Mouse (Mus musculus): ENCODE measurements around the gene Pdlim7. TPM values are rescaled to one million over a fixed set of nuclear protein-coding genes. Genes with fewer than 3 reads are reported as not detected.

The Pdlim7 gene
- polyA plus RNA-seq, 1 experiment from 2014 or later = 427 TPM

GRCm38 (mm10) chr13:55502405-55502804 lies 11.1 kb downstream of the Pdlim7 start:
- no peak overlapping the region for H3K4me2 ChIP-seq

GRCm38 (mm10) chr13:55500575-55500974 lies 12.9 kb downstream of the Pdlim7 start:
- Histone ChIP-seq H3K4me2 (no peak overlapping the region), H3K36me3 (peaks cover 89% of the 10 kb centered on the region), H3K4me1 (replicated peaks) (peaks cover 28% of the 10 kb centered on the region), H3K27ac (ENCODE audit: poor library complexity, severe bottlenecking) (no peak overlapping the region), H3K9me3 (replicated peaks) (no peaks in the 10 kb centered on the region), H3K27me3 (replicated peaks) (peaks cover 30% of the 10 kb centered on the region), H3K9ac (no peak overlapping the region), H3K4me3 (no peak overlapping the region)
- WGBS = 73% methylated on average over 10 of the region's 10 CpGs
- ATAC-seq (ENCODE audit: insufficient number of reproducible peaks, low FRiP score) = no peak

More at GRCm38 (mm10) chr13:55502405-55502804, 11.1 kb downstream of the Pdlim7 start:
- H3K36me3 ChIP-seq = peaks cover 98% of the 10 kb centered on the region
- no peaks in the 10 kb centered on the region for H3K9me3 ChIP-seq (replicated peaks)
- H3K27me3 ChIP-seq (replicated peaks) = peaks cover 24% of the 10 kb centered on the region
- H3K27ac ChIP-seq (ENCODE audit: poor library complexity, severe bottlenecking) = no peak overlapping the region
- H3K4me1 ChIP-seq (replicated peaks) = peaks cover 13% of the 10 kb centered on the region; the same call in 1 of the 2 replicates
- no peak overlapping the region for H3K4me3 ChIP-seq
- ATAC-seq (ENCODE audit: insufficient number of reproducible peaks, low FRiP score) = no peak
- no peak overlapping the region for H3K9ac ChIP-seq
- WGBS = 87% methylated on average over 8 of the region's 8 CpGs

- WGBS = 75% methylated on average over 11 of the region's 11 CpGs
- no peak overlapping the region for H3K9ac ChIP-seq
These were observed 14.6 kb downstream of the Pdlim7 start for GRCm38 (mm10) chr13:55498906-55499305.

GRCm38 (mm10) chr13:55496661-55497060 lies 16.8 kb downstream of the Pdlim7 start:
- Histone ChIP-seq H3K9me3 (replicated peaks) (no peaks in the 10 kb centered on the region), H3K9ac (no peak overlapping the region), H3K4me1 (replicated peaks) (peaks cover 39% of the 10 kb centered on the region), H3K4me3 (no peak overlapping the region), H3K27ac (ENCODE audit: poor library complexity, severe bottlenecking) (no peak overlapping the region), H3K4me2 (no peak overlapping the region), H3K27me3 (replicated peaks) (peaks cover 59% of the 10 kb centered on the region), H3K36me3 (peaks cover 50% of the 10 kb centered on the region)
- ATAC-seq (ENCODE audit: insufficient number of reproducible peaks, low FRiP score) = no peak
- WGBS = 71% methylated on average over 6 of the region's 6 CpGs

More at GRCm38 (mm10) chr13:55498906-55499305, 14.6 kb downstream of the Pdlim7 start:
- Histone ChIP-seq H3K36me3 (peaks cover 72% of the 10 kb centered on the region), H3K27ac (ENCODE audit: poor library complexity, severe bottlenecking) (no peak overlapping the region), H3K4me3 (no peak overlapping the region), H3K9me3 (replicated peaks) (no peaks in the 10 kb centered on the region), H3K4me2 (no peak overlapping the region), H3K4me1 (replicated peaks) (peaks cover 39% of the 10 kb centered on the region), H3K27me3 (replicated peaks) (peaks cover 37% of the 10 kb centered on the region)
- no peak for ATAC-seq (ENCODE audit: insufficient number of reproducible peaks, low FRiP score)

- Histone ChIP-seq H3K4me1 (replicated peaks) (peaks cover 39% of the 10 kb centered on the region), H3K4me2 (peak overlapping the region; percentile 12; the same call in 1 of the 2 replicates), H3K9ac (no peak overlapping the region), H3K27ac (ENCODE audit: poor library complexity, severe bottlenecking) (no peak overlapping the region), H3K27me3 (replicated peaks) (peaks cover 66% of the 10 kb centered on the region), H3K9me3 (replicated peaks) (no peaks in the 10 kb centered on the region), H3K4me3 (no peak overlapping the region), H3K36me3 (peaks cover 40% of the 10 kb centered on the region)
- ATAC-seq (ENCODE audit: insufficient number of reproducible peaks, low FRiP score) = no peak
- 36% methylated on average over 4 of the region's 4 CpGs for WGBS
These were observed 17.8 kb downstream of the Pdlim7 start for GRCm38 (mm10) chr13:55495702-55496101.

- Histone ChIP-seq H3K36me3 (peaks cover 34% of the 10 kb centered on the region), H3K9me3 (replicated peaks) (no peaks in the 10 kb centered on the region), H3K27me3 (replicated peaks) (peaks cover 62% of the 10 kb centered on the region), H3K4me1 (replicated peaks) (peaks cover 39% of the 10 kb centered on the region), H3K9ac (no peak overlapping the region; the same call in 1 of the 2 replicates), H3K27ac (ENCODE audit: poor library complexity, severe bottlenecking) (no peak overlapping the region), H3K4me2 (peak overlapping the region; percentile 12), H3K4me3 (no peak overlapping the region)
- peak; percentile 83 for ATAC-seq (ENCODE audit: insufficient number of reproducible peaks, low FRiP score)
- WGBS = 3% methylated on average over 18 of the region's 18 CpGs
These were observed 18.4 kb downstream of the Pdlim7 start for GRCm38 (mm10) chr13:55494883-55495621.

GRCm38 (mm10) chr13:55494257-55494656 lies 19.2 kb downstream of the Pdlim7 start:
- Histone ChIP-seq H3K9ac (no peak overlapping the region), H3K4me1 (replicated peaks) (peaks cover 39% of the 10 kb centered on the region), H3K27ac (ENCODE audit: poor library complexity, severe bottlenecking) (no peak overlapping the region), H3K27me3 (replicated peaks) (peaks cover 70% of the 10 kb centered on the region), H3K4me2 (no peak overlapping the region), H3K36me3 (peaks cover 27% of the 10 kb centered on the region), H3K4me3 (no peak overlapping the region), H3K9me3 (replicated peaks) (no peaks in the 10 kb centered on the region)
- WGBS = 13% methylated on average over 2 of the region's 2 CpGs
- no peak for ATAC-seq (ENCODE audit: insufficient number of reproducible peaks, low FRiP score)

GRCm38 (mm10) chr13:55487578-55488498 lies 25.6 kb downstream of the Pdlim7 start, which contains the start of gene Dbn1:
Gene Dbn1, minus strand, starts transcription at chr13:55488111.
- Histone ChIP-seq H3K4me2 (peak within 1 kb of the TSS; percentile 84), H3K9me3 (replicated peaks) (no peaks in the 10 kb centered on the region), H3K36me3 (no peaks in the 10 kb centered on the region), H3K27me3 (replicated peaks) (peaks cover 78% of the 10 kb centered on the region), H3K4me3 (peak within 1 kb of the TSS; percentile 92), H3K9ac (peak within 1 kb of the TSS; percentile 98), H3K4me1 (replicated peaks) (peaks cover 48% of the 10 kb centered on the region), H3K27ac (ENCODE audit: poor library complexity, severe bottlenecking) (peak within 1 kb of the TSS; percentile 84)
- ATAC-seq (ENCODE audit: insufficient number of reproducible peaks, low FRiP score) = peak; percentile 83
- WGBS = 1% methylated on average over 58 of the region's 83 CpGs

- ATAC-seq (ENCODE audit: insufficient number of reproducible peaks, low FRiP score) = peak; percentile 55
- Histone ChIP-seq H3K9me3 (replicated peaks) (no peaks in the 10 kb centered on the region), H3K27me3 (replicated peaks) (peaks cover 78% of the 10 kb centered on the region), H3K4me3 (peak overlapping the region; percentile 92), H3K36me3 (peaks cover 7% of the 10 kb centered on the region), H3K27ac (ENCODE audit: poor library complexity, severe bottlenecking) (peak overlapping the region; percentile 84), H3K9ac (peak overlapping the region; percentile 98), H3K4me1 (replicated peaks) (peaks cover 56% of the 10 kb centered on the region), H3K4me2 (peak overlapping the region; percentile 84)
- under 1% methylated on average over 26 of the region's 29 CpGs for WGBS
These were observed 26.4 kb downstream of the Pdlim7 start for GRCm38 (mm10) chr13:55486916-55487577.

- peak overlapping the region; percentile 98 for H3K9ac ChIP-seq
- peaks cover 16% of the 10 kb centered on the region for H3K36me3 ChIP-seq
- WGBS = 44% methylated on average over 14 of the region's 14 CpGs
- peaks cover 56% of the 10 kb centered on the region for H3K4me1 ChIP-seq (replicated peaks)
- H3K27me3 ChIP-seq (replicated peaks) = peaks cover 78% of the 10 kb centered on the region
- peak overlapping the region; percentile 84 for H3K4me2 ChIP-seq
- no peak overlapping the region for H3K27ac ChIP-seq (ENCODE audit: poor library complexity, severe bottlenecking)
- no peak for ATAC-seq (ENCODE audit: insufficient number of reproducible peaks, low FRiP score)
- no peaks in the 10 kb centered on the region for H3K9me3 ChIP-seq (replicated peaks)
- peak overlapping the region; percentile 92 for H3K4me3 ChIP-seq
These were observed 27.3 kb downstream of the Pdlim7 start for GRCm38 (mm10) chr13:55486029-55486794.

Measured in heart, embryonic 12.5 days (tissue).